Comparison of ENCODE assay signal across 9 mouse cellular contexts in genomic region chr11:82971590-82971974, GRCm38 (mm10). TPM values are rescaled to one million over a fixed set of nuclear protein-coding genes. Genes with fewer than 3 reads are reported as not detected.
DNase-seq lines count a peak whose midpoint lies in the region; ATAC-seq and TF ChIP-seq lines count a peak whose summit lies in the region.
"Had no signal": no experiment of that assay in that cellular context is flagged by ENCODE, and none has a peak within 500 bp of the region (broad histone marks: within the 10 kb centered on the region; RNA-seq: fewer than 3 reads in every experiment).

No protein-coding gene starts in this region.

- H3K4me2 ChIP-seq in heart, embryonic 12.5 days: peak overlapping the region; percentile 65
- peak overlapping the region; percentile 36; the same call in 1 of the 2 replicates for H3K4me2 ChIP-seq in lung, postnatal 0 days (replicated peaks; ENCODE audit: low read depth, low read length)
- peak overlapping the region; percentile 43 for H3K4me2 ChIP-seq in limb, embryonic 14.5 days (replicated peaks; ENCODE audit: low read depth, low read length, severe bottlenecking)
- peak overlapping the region; percentile 42 for H3K4me2 ChIP-seq in stomach, postnatal 0 days (replicated peaks; ENCODE audit: low read depth)

- no peaks in the 10 kb centered on the region for H3K9me3 ChIP-seq in heart, embryonic 12.5 days (replicated peaks)
- H3K9me3 ChIP-seq in lung, postnatal 0 days (ENCODE audit: low read length): no peaks in the 10 kb centered on the region
- H3K9me3 ChIP-seq in limb, embryonic 14.5 days (ENCODE audit: control insufficient read depth, low read length): no peaks in the 10 kb centered on the region
- no peaks in the 10 kb centered on the region for H3K9me3 ChIP-seq in stomach, postnatal 0 days (ENCODE audit: control insufficient read depth, low read length)

- H3K9ac ChIP-seq in heart, embryonic 12.5 days: peak overlapping the region; percentile 9; the same call in 1 of the 2 replicates
- H3K9ac ChIP-seq in lung, postnatal 0 days (replicated peaks; ENCODE audit: low read depth): no peak overlapping the region
- H3K9ac ChIP-seq in limb, embryonic 14.5 days (ENCODE audit: low read depth, low read length, severe bottlenecking): peak overlapping the region; percentile 41; the same call in 1 of the 2 replicates
- H3K9ac ChIP-seq in stomach, postnatal 0 days (ENCODE audit: low read length): peak overlapping the region; percentile 8; the same call in 1 of the 2 replicates

- TF ChIP-seq POLR2A in lung, adult 2 months (IDR thresholded peaks at IDR 0.05; ENCODE audit: borderline replicate concordance, extremely low read depth, low read depth, low read length): no peak
- TF ChIP-seq POLR2A in limb, embryonic 14.5 days (IDR thresholded peaks at IDR 0.05; ENCODE audit: borderline replicate concordance, extremely low read depth, insufficient read depth, insufficient read length): no peak
- TF ChIP-seq POLR2A in thymus, adult 2 months (IDR thresholded peaks at IDR 0.05; ENCODE audit: control insufficient read depth, extremely low read depth, insufficient read depth, low read length, poor library complexity): no peak

- TF ChIP-seq CTCF in lung, postnatal 0 days (IDR thresholded peaks at IDR 0.05): no peak
- TF ChIP-seq CTCF in lung, adult 2 months (IDR thresholded peaks at IDR 0.05; ENCODE audit: insufficient read depth, low read length): no peak
- TF ChIP-seq CTCF in stomach, postnatal 0 days (IDR thresholded peaks at IDR 0.05; ENCODE audit: low read depth): no peak
- TF ChIP-seq CTCF in thymus, adult 2 months (IDR thresholded peaks at IDR 0.05; ENCODE audit: borderline replicate concordance, control insufficient read depth, extremely low read depth, insufficient read depth, low read length, poor library complexity): no peak

- H3K27me3 ChIP-seq in heart, embryonic 12.5 days (replicated peaks): no peaks in the 10 kb centered on the region
- no peaks in the 10 kb centered on the region for H3K27me3 ChIP-seq in lung, postnatal 0 days (replicated peaks; ENCODE audit: insufficient read depth, low read length)
- H3K27me3 ChIP-seq in limb, embryonic 14.5 days (ENCODE audit: control insufficient read depth, insufficient read depth, low read length): no peaks in the 10 kb centered on the region
- no peaks in the 10 kb centered on the region for H3K27me3 ChIP-seq in stomach, postnatal 0 days (ENCODE audit: control insufficient read depth, insufficient read depth, low read length)
- H3K27me3 ChIP-seq in thymus, adult 2 months (ENCODE audit: control insufficient read depth, insufficient read depth, low read length): no peaks in the 10 kb centered on the region

- intact Hi-C loops in heart, postnatal 10 days (cut with DNase I): loop anchor here (5.0 kb wide), 1 partner anchor 71 kb away; no protein-coding TSS in a partner anchor

- DNase-seq in heart, postnatal 10 days: no peak
- no peak for DNase-seq in lung, postnatal 0 days (ENCODE audit: low spot score)
- no peak for DNase-seq in lung, adult 2 months
- DNase-seq in limb, embryonic 14.5 days (ENCODE audit: low spot score): no peak
- no peak for DNase-seq in stomach, postnatal 0 days (ENCODE audit: low spot score)
- no peak for DNase-seq in thymus, adult 2 months
- no peak for DNase-seq in layer of hippocampus, postnatal 14 days (ENCODE audit: low spot score in 2 of 2)
- DNase-seq: kidney, adult 11 months had no signal

- peaks cover 18% of the 10 kb centered on the region for H3K4me1 ChIP-seq in heart, embryonic 12.5 days (replicated peaks)
- H3K4me1 ChIP-seq in lung, postnatal 0 days (ENCODE audit: insufficient read depth, low read depth, low read length): no peaks in the 10 kb centered on the region
- H3K4me1 ChIP-seq in lung, adult 2 months (ENCODE audit: control insufficient read depth, insufficient read depth, low read length): peaks cover 6% of the 10 kb centered on the region
- peaks cover 17% of the 10 kb centered on the region; the same call in 1 of the 2 replicates for H3K4me1 ChIP-seq in limb, embryonic 14.5 days (ENCODE audit: control insufficient read depth, insufficient read depth, low read length)
- H3K4me1 ChIP-seq in stomach, postnatal 0 days (replicated peaks; ENCODE audit: control insufficient read depth, insufficient read depth): no peaks in the 10 kb centered on the region
- peaks cover 33% of the 10 kb centered on the region for H3K4me1 ChIP-seq in thymus, adult 2 months (replicated peaks; ENCODE audit: control insufficient read depth, insufficient read depth, low read length)

- ATAC-seq in heart, embryonic 12.5 days (ENCODE audit: insufficient number of reproducible peaks, low FRiP score): no peak
- ATAC-seq in lung, postnatal 0 days: no peak
- ATAC-seq in limb, embryonic 14.5 days (ENCODE audit: low FRiP score, low read depth): no peak
- ATAC-seq in stomach, postnatal 0 days (ENCODE audit: low FRiP score, low TSS enrichment): no peak

- no peak overlapping the region for H3K27ac ChIP-seq in heart, embryonic 12.5 days (ENCODE audit: poor library complexity, severe bottlenecking)
- H3K27ac ChIP-seq in lung, postnatal 0 days (ENCODE audit: low read length): no peak overlapping the region
- H3K27ac ChIP-seq in limb, embryonic 14.5 days (replicated peaks; ENCODE audit: low read depth, low read length): no peak overlapping the region
- no peak overlapping the region for H3K27ac ChIP-seq in stomach, postnatal 0 days (replicated peaks)
- H3K27ac ChIP-seq in thymus, adult 2 months (ENCODE audit: control insufficient read depth, insufficient read depth, low read length): no peak overlapping the region

- H3K4me3 ChIP-seq in heart, embryonic 12.5 days: no peak overlapping the region
- H3K4me3 ChIP-seq in lung, postnatal 0 days (ENCODE audit: low read depth, low read length): no peak overlapping the region
- no peak overlapping the region for H3K4me3 ChIP-seq in lung, adult 2 months (replicated peaks; ENCODE audit: extremely low read depth, low read depth, low read length)
- no peak overlapping the region; the same call in 1 of the 2 replicates for H3K4me3 ChIP-seq in limb, embryonic 14.5 days (replicated peaks; ENCODE audit: low read length)
- no peak overlapping the region for H3K4me3 ChIP-seq in stomach, postnatal 0 days (ENCODE audit: low read depth, low read length)
- no peak overlapping the region for H3K4me3 ChIP-seq in thymus, adult 2 months (ENCODE audit: control insufficient read depth, insufficient read depth, low read length)

- H3K36me3 ChIP-seq in heart, embryonic 12.5 days: no peaks in the 10 kb centered on the region
- H3K36me3 ChIP-seq in lung, postnatal 0 days (ENCODE audit: insufficient read depth, low read length): no peaks in the 10 kb centered on the region
- H3K36me3 ChIP-seq in limb, embryonic 14.5 days (ENCODE audit: control insufficient read depth, insufficient read depth, low read length): no peaks in the 10 kb centered on the region
- H3K36me3 ChIP-seq in stomach, postnatal 0 days (ENCODE audit: control insufficient read depth, insufficient read depth, low read length): no peaks in the 10 kb centered on the region
- H3K36me3 ChIP-seq in thymus, adult 2 months (ENCODE audit: control insufficient read depth, insufficient read depth, low read length): no peaks in the 10 kb centered on the region

- no peak for TF ChIP-seq EP300 in lung, postnatal 0 days (IDR thresholded peaks at IDR 0.05)
- no peak for TF ChIP-seq EP300 in stomach, postnatal 0 days (optimal IDR thresholded peaks at IDR 0.05)

- whole genome bisulfite sequencing in heart, embryonic 12.5 days: 77% methylated on average over 11 of the region's 11 CpGs
- 60% methylated on average over 8 of the region's 11 CpGs for WGBS in lung, postnatal 0 days
- WGBS in lung, adult 2 months: 78% methylated on average over 9 of the region's 11 CpGs
- 70% methylated on average over 8 of the region's 11 CpGs for WGBS in limb, embryonic 14.5 days
- WGBS in stomach, postnatal 0 days: 69% methylated on average over 11 of the region's 11 CpGs
- 92% methylated on average over 11 of the region's 11 CpGs for WGBS in thymus, adult 2 months

RNA-seq across cellular contexts. Expression of gene Slfn9, which starts 20.0 kb away (rescaled TPM):
- polyA plus RNA-seq in heart, embryonic 12.5 days (2016; fragmentation: Nextera tagmentation; extraction: Ambion mirVana): 19.9 and 20.3 TPM in 2 replicates
- total RNA-seq in heart, postnatal 10 days (2021): 1 to 10 TPM; 5.6 to 6.9 TPM
- 2.2 and 3.1 TPM in 2 replicates for polyA plus RNA-seq in lung, postnatal 0 days (2015; fragmentation: Nextera tagmentation; extraction: Ambion mirVana)
- 0.32 and 0.75 TPM in 2 replicates for polyA plus RNA-seq in lung, adult 2 months (2012; rRNA removed)
- 5.8 and 7.8 TPM in 2 replicates for polyA plus RNA-seq in limb, embryonic 14.5 days (2012; rRNA removed)
- 11.3 and 12.9 TPM in 2 replicates for polyA plus RNA-seq in limb, embryonic 14.5 days (2014; fragmentation: Nextera tagmentation; extraction: Ambion mirVana)
- 4.4 and 5.1 TPM in 2 replicates for polyA plus RNA-seq in stomach, postnatal 0 days (2015; fragmentation: Nextera tagmentation; extraction: Ambion mirVana)
- 3.3 and 4.1 TPM in 2 replicates for polyA plus RNA-seq in thymus, adult 2 months (2012; rRNA removed)
- total RNA-seq in layer of hippocampus, postnatal 14 days (2021): under 1 TPM; 0.72 to 0.81 TPM

RNA-seq across cellular contexts. Expression of gene Slfn5, which starts 20.4 kb away (rescaled TPM):
- 2.5 and 2.7 TPM in 2 replicates for polyA plus RNA-seq in heart, embryonic 12.5 days (2016; fragmentation: Nextera tagmentation; extraction: Ambion mirVana)
- 10 to 100 TPM; 70.4 to 70.6 TPM for total RNA-seq in heart, postnatal 10 days (2021)
- 25.8 and 29.9 TPM in 2 replicates for polyA plus RNA-seq in lung, postnatal 0 days (2015; fragmentation: Nextera tagmentation; extraction: Ambion mirVana)
- 14.3 and 25.1 TPM in 2 replicates for polyA plus RNA-seq in lung, adult 2 months (2012; rRNA removed)
- polyA plus RNA-seq in limb, embryonic 14.5 days (2012; rRNA removed): 1.0 and 1.3 TPM in 2 replicates
- 1.6 and 2.1 TPM in 2 replicates for polyA plus RNA-seq in limb, embryonic 14.5 days (2014; fragmentation: Nextera tagmentation; extraction: Ambion mirVana)
- 2.6 TPM in 2 replicates for polyA plus RNA-seq in stomach, postnatal 0 days (2015; fragmentation: Nextera tagmentation; extraction: Ambion mirVana)
- 7.0 and 8.4 TPM in 2 replicates for polyA plus RNA-seq in thymus, adult 2 months (2012; rRNA removed)
- 1 to 10 TPM; 3.2 to 4.6 TPM for total RNA-seq in layer of hippocampus, postnatal 14 days (2021)

RNA-seq across cellular contexts. Expression of gene Slfn8, which starts 49.0 kb away (rescaled TPM):
- 0.26 and 0.36 TPM in 2 replicates for polyA plus RNA-seq in heart, embryonic 12.5 days (2016; fragmentation: Nextera tagmentation; extraction: Ambion mirVana)
- total RNA-seq in heart, postnatal 10 days (2021): under 1 TPM; 0.35 to 0.45 TPM
- 0.33 and 0.54 TPM in 2 replicates for polyA plus RNA-seq in lung, postnatal 0 days (2015; fragmentation: Nextera tagmentation; extraction: Ambion mirVana)
- polyA plus RNA-seq in lung, adult 2 months (2012; rRNA removed): 0.20 and 0.60 TPM in 2 replicates
- 0.24 and 0.48 TPM in 2 replicates for polyA plus RNA-seq in limb, embryonic 14.5 days (2012; rRNA removed)
- polyA plus RNA-seq in limb, embryonic 14.5 days (2014; fragmentation: Nextera tagmentation; extraction: Ambion mirVana): 0.48 and 0.58 TPM in 2 replicates
- polyA plus RNA-seq in stomach, postnatal 0 days (2015; fragmentation: Nextera tagmentation; extraction: Ambion mirVana): 0.33 and 0.35 TPM in 2 replicates
- 4.0 and 4.2 TPM in 2 replicates for polyA plus RNA-seq in thymus, adult 2 months (2012; rRNA removed)
- under 1 TPM; 0.57 to 0.58 TPM for total RNA-seq in layer of hippocampus, postnatal 14 days (2021)
